Mouse (Mus musculus) liver, embryonic 14.5 days (tissue): ENCODE measurements around the gene 1700001K19Rik.

Source experiments
- CTCF ChIP-seq: IDR thresholded peaks from 2 replicates; pipeline ENCODE4 v1.5.1; 2016; ENCODE audit warnings: antibody characterized with exemption, low read depth, control low read depth
- EP300 ChIP-seq: IDR thresholded peaks from 2 replicates; pipeline ENCODE4 v1.6.1; 2016; ENCODE audit warnings: antibody characterized with exemption, low read depth

DNA sequence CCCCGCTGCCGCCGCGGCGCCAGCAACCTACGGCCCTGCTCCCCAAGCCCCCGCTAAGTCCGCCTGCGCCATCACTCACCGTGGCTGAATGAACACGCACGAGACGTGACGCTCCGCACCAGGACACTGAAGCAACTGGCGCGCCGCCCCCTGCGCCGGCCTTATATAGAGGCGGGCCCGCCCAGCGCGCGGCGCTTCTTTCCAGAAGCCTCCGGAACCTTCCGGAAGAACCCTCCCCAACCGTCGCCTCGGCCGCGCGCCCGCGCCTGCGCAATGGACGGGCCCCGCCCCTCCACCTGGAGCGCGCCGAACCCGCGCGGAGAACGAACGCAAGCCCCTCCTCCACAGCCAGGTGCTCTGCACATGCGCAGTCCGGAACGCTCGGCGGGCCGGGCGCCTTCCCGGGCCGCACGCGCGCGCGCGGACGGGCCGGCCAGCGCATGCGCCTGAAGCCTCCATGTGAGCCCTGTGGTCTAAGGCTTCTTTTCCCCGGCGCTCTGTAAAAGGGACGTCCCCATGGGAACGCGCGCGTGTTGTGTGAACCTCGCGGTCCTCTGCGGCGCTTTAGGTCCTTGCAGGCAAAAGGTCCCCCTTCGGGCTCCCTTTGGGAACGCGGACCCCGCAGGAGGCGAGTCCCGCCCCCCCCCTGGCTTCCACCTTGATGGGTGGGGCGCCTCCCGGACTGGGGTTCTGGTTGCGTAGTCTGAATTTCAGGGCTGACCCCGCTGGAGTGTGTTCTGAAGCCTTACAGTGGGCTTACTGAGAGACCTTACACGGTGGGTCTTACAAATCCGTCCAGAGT is 14.0 kb upstream of the 1700001K19Rik start:
- TF ChIP-seq CTCF = no peak
- TF ChIP-seq EP300 = peak; percentile 86
